Mouse (Mus musculus) thymus, postnatal 4 days (tissue): Measurements from ENCODE around the gene Clic5.
A peak's percentile ranks its signal among the peaks of the same experiment; 100 is the strongest.
"Not testable (repeated sequence)": the region's sequence is repeated elsewhere in the genome, so short reads cannot be mapped to it uniquely, and the experiment has no call there.

Experiments
- DNase-seq: peaks from one replicate; pipeline ENCODE4 v3.0.0; 2021

The Clic5 gene

DNA sequence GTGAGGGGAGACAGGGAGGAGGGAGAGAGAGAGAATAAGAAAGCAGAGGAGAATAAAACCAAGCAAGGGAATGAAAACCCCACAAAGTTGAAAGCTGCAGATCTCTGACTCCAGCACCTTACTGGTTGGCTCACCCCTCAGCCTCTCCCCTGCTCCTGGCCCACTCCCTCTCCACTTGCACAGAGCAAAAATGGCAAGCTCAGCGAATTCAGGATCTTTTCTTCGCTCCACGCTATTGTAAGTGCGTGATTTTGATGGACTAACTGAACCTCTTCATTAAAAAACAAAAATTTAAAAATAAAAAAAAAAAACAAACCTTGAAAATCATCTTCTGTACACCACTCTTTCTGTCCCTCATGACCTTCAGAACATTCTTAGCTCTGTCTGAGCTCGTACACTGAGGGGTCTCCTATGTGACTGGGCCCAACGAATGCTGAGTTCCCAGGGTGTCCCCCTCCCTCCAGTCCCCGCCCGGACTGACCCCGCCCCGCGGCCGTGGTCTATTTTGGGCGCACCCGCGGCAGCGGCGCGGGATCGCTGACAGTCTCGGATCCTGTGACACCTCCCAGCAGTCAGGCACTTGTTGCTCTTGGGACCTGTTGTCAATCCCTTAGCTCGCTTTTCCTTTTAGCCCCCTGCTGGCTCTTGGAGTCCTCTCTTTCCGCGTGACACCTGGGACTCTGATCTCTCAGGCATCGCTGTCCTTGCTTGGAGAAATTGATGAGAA lies at the start of gene Clic5:
Gene Clic5 (plus strand): TSS at position 543 of the 727 bp plus-strand sequence.
- DNase-seq, result peak; percentile 56

DNA sequence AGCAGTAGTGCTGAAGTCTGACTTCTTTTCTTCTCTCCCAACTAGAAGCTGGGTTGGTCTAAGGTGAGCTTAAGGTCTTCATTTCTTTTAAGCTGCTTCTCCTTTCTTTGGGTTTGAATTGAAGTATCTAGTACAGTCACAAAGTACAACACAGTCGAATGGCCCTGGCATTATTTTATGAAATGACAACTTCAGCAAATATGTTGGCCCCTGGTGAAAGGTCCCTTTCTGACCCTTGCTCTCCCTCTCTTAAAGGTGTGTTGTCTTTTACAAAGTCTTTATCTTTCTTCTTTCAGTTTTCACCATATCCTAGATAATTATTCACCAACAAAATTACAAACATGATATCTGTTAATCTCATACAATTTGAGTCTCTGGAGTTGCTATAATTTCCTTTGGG lies 42.6 kb upstream of the Clic5 start:
- no peak for DNase-seq

DNA sequence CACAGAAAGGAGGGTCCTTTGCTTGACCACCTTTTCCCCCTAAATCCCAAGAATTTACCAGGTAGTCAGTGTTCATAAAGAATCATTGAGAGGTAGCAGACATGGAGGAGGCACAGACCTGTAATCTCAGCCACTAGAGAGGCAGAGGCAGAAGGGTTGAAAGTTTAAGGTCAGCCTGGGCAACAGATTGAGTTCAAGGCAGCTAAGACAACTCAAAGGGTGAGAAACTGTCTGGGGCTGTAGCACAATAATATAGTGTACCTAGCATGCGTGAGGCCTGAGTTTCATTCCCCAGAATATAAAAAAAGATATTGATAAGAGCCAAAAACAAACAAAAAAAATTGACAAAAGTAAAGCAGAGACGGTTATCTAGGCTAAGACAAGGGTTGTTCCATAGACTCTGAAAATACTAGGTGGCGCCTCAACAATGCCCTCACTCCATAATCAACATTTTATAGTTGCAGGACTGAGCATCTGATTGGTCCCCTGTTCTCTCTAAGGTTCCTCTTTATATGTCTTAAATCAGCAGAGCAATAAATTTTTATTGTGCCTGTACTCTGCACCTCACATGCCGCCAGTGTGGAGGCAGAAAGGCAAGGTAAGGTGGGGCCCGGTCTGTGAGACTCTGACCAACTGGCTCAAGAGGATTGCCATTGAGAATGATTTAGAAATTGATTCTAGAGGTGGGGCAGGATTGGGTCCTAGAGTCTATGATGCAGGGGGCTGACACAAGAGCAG lies 40.1 kb upstream of the Clic5 start:
- no peak for DNase-seq

DNA sequence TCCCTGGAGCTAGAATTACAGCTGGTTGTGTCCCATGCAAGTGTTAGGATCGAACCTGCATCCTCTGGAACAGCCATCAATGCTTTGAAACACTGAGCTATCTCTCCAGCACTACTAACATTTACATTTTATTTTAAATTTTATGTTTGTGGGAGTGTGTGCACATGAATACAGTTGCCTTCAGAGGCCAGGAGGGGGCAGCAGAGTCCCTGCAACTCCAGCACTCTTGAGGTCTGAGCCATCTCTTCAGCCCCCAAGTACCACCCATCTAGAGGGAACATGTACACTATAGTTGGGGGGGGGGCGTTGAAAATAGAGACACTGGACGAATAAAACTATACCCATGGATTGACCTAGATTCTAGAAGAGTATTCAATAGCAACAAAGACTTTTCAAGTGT lies 37.3 kb upstream of the Clic5 start:
- peak; percentile 76 for DNase-seq

DNA sequence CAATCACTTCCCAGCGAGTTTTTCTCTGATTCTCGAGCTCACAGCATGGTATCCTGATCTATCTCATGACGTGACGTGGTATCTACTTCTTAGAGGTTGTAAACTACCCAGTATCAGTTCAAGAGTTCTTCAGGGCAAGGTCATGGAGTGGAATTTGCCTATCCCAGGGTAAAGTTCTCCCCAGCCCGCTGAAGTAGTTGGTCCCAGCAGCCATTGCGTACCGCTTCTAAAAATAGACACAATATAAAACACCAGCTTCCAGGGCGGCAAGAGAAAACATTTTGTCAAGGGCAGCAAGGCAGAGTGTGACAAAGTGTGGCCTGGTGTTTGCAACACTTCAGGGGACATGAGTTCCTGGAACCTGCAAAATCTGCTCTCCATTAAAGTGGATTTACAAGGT lies 36.5 kb upstream of the Clic5 start:
- DNase-seq, result no peak

DNA sequence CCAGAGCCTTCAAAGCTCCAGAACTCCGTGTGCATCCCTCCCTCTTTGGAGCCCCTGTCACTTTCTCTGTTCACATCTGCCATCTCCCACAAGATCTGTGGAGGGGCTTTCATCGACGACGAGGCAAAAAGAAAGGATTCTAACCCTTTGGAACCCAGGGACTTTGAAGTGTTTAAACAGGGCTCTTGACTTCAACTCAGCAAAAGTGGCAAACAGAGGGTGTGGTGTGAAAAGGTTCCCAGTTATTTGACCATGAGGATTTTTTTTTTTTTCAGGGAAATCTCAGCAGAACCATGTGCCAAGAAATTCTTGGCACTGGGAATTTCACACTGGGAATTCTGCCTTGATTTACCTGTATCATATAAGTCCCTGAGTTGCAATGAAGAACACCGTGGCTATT lies 34.5 kb upstream of the Clic5 start:
- DNase-seq, result no peak

DNA sequence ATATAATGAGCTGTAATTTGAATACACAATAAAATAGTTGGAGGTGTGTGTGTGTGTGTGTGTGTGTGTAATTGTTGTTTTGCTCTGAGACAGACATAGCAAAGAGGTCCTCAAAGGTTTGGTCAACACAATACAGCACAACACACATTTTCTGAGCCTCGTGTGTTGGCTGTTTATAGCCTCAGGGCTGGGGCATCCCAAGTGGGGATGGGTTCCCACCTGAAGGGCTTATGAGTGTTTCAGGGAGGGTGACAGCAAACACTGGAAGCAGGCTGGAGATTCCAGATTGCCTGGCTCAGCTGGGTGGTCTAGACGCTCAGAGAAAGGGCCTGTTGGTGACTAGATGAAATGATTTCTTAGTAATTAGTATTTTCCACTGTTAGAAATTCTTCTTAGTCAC lies 33.2 kb upstream of the Clic5 start:
- DNase-seq, result no peak

DNA sequence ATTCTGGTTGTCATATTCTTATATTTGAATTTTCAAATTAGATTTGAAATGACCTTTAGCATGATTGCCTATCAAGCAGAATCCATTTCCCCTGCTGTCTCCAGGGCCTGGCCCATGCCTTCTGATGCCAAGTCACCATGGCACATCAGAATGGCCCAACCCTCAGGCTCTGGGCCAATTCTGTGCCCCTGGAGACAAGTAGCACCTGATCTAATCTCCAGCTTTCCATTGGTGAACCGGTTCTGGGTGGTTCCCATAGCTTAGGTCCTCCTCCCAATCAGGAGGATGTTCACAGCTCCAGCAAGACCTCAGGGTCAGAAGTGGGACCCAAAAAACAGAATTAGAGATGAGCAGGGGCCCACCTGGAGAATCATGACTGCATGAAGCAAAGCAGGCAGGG lies 30.2 kb upstream of the Clic5 start:
- no peak for DNase-seq

DNA sequence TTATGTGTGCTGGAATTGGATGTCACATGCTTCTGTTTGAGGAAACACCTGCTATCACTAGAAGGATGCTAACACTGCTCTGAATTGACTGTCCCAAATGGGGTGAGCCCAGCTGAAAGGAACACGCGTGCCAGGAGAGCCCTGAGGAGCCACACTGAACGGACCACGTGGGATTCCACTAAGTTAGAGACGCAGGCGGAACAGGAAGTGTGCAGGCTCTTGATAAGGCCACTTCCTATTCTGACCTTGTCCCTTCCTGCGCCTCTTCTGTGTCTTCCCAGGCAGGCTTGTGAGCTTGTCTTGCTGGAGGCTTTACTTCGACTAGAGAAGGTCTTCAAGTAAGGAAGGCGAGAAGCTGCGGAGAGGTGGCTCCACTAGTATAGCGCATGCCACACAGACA lies 27.9 kb upstream of the Clic5 start:
- DNase-seq, result no peak

DNA sequence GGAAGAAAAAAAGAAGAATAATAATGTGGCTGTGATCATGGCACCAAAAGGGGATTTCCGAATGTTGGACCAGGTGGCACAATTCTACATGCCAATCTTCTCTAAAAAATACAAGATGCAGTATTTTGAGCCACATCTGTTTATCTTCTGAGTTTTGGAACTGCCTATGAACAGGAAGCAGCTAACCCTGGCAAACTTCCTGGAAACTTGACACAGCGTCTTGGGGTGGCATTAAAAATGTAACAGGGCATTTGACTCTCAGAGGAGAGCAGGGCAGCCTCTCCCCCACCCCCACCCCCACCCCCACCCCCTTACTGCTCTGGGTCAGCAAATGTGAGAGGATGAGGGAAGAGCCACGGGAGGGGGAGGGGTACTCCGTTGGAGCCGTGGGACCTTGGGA lies 25.9 kb upstream of the Clic5 start:
- no peak for DNase-seq

DNA sequence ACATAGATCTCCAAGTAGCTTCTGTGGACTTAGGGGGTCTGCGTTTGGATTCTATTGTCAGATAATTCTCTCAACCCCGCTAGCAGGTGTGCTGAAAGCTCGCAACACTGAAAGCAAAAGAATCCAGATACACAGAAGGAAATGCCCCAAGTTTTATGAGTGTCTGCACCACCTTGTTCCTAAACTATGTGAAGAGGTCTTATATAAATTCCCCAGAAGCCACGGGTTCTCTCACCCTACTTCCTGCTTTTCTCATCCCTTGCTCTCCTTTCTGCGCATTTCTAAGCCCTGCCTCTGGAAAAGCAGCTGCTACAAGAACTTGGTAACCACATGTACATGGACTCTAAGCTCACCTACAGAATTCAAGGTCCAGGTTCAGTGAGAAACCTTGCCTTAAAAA lies 25.4 kb upstream of the Clic5 start:
- DNase-seq, result no peak

DNA sequence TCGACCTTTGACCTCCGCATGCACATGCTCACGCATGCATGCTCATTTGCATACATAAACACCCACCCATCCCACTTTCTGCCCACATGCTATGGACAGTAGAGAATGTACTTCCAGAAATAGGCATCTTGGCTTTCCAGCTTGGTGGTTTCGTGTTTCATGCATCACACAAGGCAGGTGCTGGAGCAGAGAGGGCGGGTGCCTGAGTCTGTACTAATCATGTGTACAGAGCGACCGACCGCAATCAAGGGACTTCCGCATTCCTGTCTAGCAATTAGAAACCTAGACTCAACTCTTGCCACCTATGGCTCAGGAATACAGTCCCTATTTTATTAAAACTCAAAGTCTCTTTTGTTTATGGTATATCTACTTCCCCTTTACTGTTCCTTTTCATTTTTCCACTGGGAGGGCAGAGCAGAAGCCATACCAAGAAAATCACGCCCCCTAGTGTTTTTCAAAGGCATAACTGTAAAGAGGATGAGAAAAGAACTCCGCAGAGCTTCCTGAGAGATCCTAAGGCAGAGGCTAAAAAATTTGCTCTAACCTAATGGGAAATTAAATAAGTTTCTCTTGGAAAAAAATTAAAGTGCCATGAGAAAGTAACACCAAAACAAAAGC lies 22.5 kb upstream of the Clic5 start:
- DNase-seq, result no peak

DNA sequence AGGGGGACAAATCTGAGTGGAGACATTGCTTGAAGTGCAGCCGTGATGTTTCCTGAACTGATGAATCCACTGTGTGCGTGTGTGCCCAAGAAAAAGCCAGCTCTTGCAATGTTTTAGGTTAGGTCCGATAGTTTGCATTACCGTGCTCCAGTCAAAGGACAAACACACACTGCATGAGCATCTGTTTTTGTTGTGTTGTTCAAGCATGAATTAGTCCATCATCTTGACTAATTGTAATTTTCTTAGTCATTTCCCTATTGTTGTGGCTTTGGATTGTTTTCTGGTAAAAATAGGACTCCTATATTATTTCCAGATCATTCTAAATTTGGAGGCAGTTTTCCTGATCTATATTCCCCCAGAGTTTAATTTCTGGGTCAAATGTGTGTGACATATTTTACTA lies 18.7 kb upstream of the Clic5 start:
- DNase-seq, result no peak

DNA sequence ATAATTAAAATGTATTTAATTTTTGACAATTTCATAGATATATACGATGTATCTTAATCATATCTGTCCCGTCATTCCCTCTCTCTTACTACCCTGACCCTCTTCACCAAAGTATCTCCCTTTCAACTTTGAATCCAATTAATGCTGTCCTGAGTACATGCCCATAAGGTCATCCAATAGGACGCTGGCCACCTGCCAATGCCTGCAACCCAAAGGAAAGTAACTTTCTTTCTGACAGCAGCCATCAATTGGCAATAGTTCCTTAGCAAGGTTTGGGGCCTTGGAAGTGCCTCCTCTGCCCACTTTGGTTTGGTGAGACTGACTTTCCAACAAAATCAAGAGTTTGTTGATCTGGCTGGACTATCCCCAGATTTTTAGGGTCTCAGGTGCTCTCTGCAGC lies 18.1 kb upstream of the Clic5 start:
- DNase-seq, result no peak

DNA sequence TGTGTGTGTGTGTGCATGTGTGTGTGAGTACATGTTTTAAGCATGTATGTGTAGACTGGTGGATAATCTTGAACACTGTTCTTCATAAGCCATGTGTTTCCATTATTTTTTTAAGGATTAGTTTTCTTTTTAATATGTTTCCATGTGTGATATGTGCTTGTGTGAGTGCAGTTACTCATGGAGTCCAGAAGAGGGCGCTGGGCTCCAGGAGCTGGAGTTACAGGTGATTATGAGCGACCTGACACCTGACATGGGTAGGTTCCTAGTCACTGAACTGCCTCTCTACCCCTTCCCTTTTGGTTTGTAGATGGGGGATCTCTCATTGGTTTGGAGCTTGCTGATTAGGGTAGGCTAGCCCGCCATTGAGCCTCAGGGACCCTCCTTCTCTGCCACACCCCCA lies 16.5 kb upstream of the Clic5 start:
- no peak for DNase-seq

DNA sequence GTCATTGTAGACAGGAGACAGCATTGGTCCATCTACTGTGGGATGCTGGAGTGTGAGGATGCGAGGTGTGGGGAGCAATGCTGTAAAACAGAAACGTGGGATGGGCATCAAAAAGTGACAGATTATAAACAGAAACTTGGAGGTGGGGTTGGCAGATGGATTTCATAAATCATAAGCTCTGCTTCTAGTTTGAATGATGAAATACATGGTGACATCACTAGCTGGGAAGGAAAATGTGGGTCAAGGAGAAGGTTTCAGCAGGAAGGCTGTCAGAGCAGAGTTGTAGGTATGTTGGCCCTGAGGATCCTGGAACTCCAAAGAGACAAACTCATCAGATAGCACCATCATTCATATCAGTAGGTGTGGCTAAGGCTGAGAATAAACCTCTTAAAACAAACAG lies 15.0 kb upstream of the Clic5 start:
- no peak for DNase-seq

DNA sequence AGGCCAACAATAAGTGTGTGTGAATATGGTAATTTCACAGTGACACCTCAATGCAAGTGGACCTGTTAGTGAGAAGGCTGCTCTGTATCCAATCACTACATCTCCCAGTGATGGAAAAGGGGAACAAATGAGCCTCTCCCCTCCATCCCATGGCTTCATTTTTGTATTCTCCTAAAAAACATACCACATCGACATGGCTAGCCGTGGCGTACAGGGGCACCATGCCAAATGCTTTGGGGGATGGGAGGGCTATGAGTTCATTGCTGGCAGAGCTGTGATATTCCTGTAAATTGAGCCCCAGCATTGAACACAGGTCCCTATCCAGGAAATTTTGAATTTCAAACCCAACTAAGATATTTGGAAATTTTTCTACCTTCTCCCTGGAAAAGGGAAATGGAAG lies 11.1 kb upstream of the Clic5 start:
- no peak for DNase-seq

DNA sequence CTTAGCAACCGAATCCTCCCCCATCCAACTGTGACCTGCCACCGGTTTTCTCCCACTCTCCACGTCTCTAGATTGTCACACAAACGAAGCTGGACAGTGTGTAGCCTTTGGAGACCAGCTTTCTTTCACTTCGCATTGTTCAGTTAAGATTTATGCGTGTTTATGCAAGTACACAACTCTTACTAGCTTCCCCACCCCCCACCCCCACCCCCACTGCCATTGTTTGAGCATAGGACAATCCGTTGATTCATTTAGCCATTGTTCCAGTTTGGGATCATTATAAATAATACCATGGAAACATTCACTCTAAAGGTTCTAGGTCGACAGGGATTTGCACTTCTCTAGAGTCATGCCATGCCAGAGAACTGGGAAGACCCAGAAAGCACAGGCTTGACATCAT lies 7.0 kb upstream of the Clic5 start:
- no peak for DNase-seq

DNA sequence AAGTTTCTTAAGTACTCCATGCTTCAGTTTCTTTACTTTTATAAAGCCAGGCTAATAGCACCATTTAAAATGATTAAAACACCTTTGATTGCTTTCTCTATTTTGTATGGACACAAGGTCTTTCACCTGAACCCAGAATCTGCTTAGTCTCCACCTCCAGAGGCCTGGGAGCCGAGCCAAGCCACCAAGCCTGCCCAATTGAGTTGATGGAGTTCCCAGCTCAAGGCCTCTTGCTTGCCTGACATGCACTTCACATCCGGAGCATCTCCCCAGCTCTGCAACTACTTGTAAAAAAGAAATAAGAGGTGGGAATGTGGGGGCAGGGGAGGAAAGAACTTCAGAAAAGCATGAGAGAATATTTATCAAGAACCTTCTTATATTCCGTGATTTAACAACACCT lies 1.5 kb upstream of the Clic5 start:
- no peak for DNase-seq

DNA sequence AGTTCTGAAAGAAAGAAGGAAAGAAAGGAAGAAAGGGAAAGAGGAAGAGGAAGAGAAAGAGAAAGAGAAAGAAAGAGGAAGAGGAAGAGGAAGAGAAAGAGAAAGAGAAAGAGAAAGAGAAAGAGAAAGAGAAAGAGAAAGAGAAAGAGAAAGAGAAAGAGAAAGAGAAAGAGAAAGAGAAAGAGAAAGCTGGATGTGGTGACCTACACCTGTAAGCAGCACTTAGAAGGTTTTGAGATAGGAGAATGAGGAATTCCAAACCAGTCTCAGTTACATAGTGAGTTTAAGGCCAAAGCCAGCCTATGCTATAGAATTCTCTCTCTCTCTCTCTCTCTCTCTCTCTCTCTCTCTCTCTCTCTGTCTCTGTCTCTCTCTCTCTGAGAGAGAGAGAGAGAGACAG lies 847 bp upstream of the Clic5 start:
- not testable (repeated sequence) for DNase-seq

DNA sequence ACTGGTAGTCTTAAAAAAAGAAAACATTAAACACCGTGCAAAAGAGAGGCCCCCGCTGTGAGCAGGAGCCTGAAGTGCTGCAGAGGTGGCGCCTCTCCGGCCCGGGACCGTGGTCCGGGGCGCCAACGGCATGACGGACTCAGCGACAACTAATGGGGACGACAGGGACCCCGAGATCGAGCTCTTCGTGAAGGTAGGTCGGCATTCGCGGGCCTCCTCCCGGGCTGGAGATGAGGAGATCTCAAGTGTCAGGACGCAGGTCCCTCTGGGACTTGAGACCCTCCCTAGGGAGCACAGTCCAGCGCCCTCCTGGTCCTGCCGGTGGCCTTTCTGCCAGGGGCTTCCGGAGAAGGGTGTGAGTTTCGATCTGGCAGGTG lies 373 bp downstream of the Clic5 start:
- peak; percentile 25 for DNase-seq

DNA sequence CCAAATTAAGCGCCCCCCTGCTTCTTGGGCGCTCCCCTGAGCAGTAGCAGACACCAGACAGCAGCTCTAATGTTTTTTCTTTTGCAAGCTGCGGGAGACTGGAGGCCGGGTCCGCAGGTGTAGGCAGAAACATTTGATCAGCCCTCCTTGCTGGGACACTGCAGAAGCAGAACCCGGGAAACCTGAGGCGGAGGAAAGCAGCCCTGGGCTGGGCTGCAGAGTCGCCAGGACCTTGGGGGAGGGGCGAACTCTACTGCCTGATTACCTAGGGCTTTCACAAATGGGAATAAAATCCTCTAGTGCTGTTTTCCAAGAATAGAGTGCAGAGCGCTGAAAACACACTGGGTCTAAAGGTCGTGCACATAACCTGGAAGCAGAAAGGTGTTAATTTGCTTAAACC lies 1.3 kb downstream of the Clic5 start:
- peak; percentile 20 for DNase-seq

DNA sequence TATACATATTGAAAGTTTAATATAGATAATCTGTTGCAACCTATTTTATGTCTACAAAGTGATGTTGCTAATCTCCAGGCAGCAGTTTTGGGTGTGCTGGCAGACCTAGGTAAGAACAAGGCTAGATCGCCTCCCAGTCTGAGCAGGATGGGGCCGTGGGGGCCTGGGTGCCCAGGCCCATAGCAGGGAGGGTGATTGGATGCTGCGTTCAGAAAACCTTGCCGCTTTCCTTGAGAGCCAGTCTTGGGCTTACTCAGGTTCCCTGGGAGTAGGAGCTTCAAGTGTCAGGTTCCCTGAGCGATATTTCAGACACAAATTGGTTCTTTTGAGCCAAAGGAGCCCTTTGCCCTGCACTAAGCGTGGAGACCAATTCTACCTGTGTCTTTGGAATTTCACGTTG lies 1.9 kb downstream of the Clic5 start:
- no peak for DNase-seq

DNA sequence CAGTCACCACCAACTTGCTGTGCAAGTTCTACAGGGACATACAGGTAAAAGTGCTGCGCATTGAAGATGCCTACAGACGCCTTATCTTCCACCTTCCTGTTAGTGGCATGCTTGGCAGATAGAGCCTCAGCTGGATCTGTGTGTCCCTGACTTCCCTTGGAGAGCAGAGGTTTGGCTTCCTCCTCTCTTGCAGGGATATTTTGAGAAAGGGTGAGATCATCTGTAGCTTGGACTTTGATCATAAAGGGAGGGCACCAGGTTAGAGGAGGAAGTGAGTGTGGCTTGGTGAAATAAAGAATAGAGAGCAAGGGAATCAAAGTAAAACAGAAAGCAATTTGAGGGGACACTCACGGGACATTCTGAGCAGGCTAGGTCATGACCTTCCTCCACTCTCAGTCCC lies 4.6 kb downstream of the Clic5 start:
- no peak for DNase-seq

DNA sequence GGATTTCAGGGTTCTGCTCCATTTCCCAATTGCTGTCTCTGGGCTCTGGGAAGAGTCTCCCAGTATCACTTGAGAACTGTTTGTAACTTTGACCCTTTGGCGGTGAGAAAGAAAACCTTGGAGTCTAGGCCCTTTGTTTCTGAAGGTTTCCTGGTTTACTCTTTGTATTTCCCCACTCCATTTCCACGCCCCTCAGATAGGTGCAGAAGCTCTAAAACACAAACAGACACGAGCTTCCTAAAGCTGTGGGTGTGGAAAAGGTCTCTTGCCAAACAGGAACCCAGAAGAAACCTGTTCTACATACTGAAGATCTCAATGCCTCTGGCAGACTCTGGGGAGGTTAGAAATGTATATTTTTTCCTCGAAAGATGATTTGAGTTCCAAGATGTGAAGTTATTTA lies 10.8 kb downstream of the Clic5 start:
- DNase-seq, result no peak
